ENCODE assay signal across 8 mouse cellular contexts in genomic region chr12:59129038-59129437, GRCm38 (mm10). TPM values are rescaled to one million over a fixed set of nuclear protein-coding genes. Genes with fewer than 3 reads are reported as not detected.
A peak's percentile ranks its signal among the peaks of the same experiment; 100 is the strongest.
DNase-seq lines count a peak whose midpoint lies in the region; ATAC-seq lines count a peak whose summit lies in the region.

No protein-coding gene starts in this region.

- H3K27me3 ChIP-seq in hindbrain, embryonic 15.5 days: no peaks in the 10 kb centered on the region
- H3K27me3 ChIP-seq in hindbrain, embryonic 10.5 days (ENCODE audit: insufficient read depth, poor library complexity, severe bottlenecking): no peaks in the 10 kb centered on the region

- DNase-seq in hindbrain, embryonic 10.5 days (ENCODE audit: low spot score): no peak
- peak; percentile 19 for DNase-seq in embryo, embryonic 11 days
- DNase-seq in kidney, adult 18-20 months: peak; percentile 45
- peak; percentile 77 for DNase-seq in lung, postnatal 36 days
- DNase-seq in spleen, postnatal 10 days (ENCODE audit: low spot score in 2 of 2): no peak
- DNase-seq in layer of hippocampus, adult 8-10 months (ENCODE audit: low spot score in 2 of 2): no peak
- no peak for DNase-seq in gastrocnemius, postnatal 10 days

- no peaks in the 10 kb centered on the region for H3K9me3 ChIP-seq in hindbrain, embryonic 15.5 days
- no peaks in the 10 kb centered on the region for H3K9me3 ChIP-seq in hindbrain, embryonic 10.5 days

- WGBS in hindbrain, embryonic 15.5 days: 58% methylated on average over 7 of the region's 7 CpGs
- 69% methylated on average over 7 of the region's 7 CpGs for WGBS in hindbrain, embryonic 10.5 days

- H3K36me3 ChIP-seq in hindbrain, embryonic 15.5 days: no peaks in the 10 kb centered on the region
- no peaks in the 10 kb centered on the region for H3K36me3 ChIP-seq in hindbrain, embryonic 10.5 days

- no peak overlapping the region for H3K27ac ChIP-seq in hindbrain, embryonic 15.5 days (replicated peaks)
- no peak overlapping the region for H3K27ac ChIP-seq in hindbrain, embryonic 10.5 days

- H3K4me3 ChIP-seq in hindbrain, embryonic 15.5 days: no peak overlapping the region
- no peak overlapping the region for H3K4me3 ChIP-seq in hindbrain, embryonic 10.5 days

- no peak for ATAC-seq in hindbrain, embryonic 15.5 days (ENCODE audit: low FRiP score, low read depth)

- H3K4me2 ChIP-seq in hindbrain, embryonic 15.5 days: peak overlapping the region; percentile 63

- H3K4me1 ChIP-seq in hindbrain, embryonic 15.5 days (replicated peaks): peaks cover 25% of the 10 kb centered on the region
- peaks cover 29% of the 10 kb centered on the region for H3K4me1 ChIP-seq in hindbrain, embryonic 10.5 days (replicated peaks)

- H3K9ac ChIP-seq in hindbrain, embryonic 15.5 days: no peak overlapping the region

RNA-seq across cellular contexts. Expression of gene Mia2, which starts 33.4 kb away (rescaled TPM):
- polyA plus RNA-seq in hindbrain, embryonic 15.5 days (2015; fragmentation: Nextera tagmentation; extraction: Ambion mirVana): 30.4 and 36.5 TPM in 2 replicates
- 34.8 and 43.4 TPM in 2 replicates for polyA plus RNA-seq in hindbrain, embryonic 10.5 days (2016; fragmentation: Nextera tagmentation; extraction: Ambion mirVana)
- 10 to 100 TPM; 47.8 to 51.6 (median 49.6) TPM for total RNA-seq in layer of hippocampus, adult 8-10 months (2022)
- total RNA-seq in gastrocnemius, postnatal 10 days (2021): 10 to 100 TPM; 67.3 to 77.8 TPM

Comparison
In these comparisons a context has a peak if more than half of its experiments do, and no peak if none do; other contexts are left out.
1. DNase-seq: peak in embryo, embryonic 11 days (single experiment), kidney, adult 18-20 months (single experiment) and lung, postnatal 36 days (single experiment); none in hindbrain, embryonic 10.5 days (single experiment), spleen, postnatal 10 days (0 of 2), layer of hippocampus, adult 8-10 months (0 of 2) and gastrocnemius, postnatal 10 days (single experiment).